Mouse (Mus musculus): ENCODE measurements around the gene Pex19. TPM values are rescaled to one million over a fixed set of nuclear protein-coding genes. Genes with fewer than 3 reads are reported as not detected.

The Pex19 gene
- 154 and 162 TPM in 2 replicates for polyA plus RNA-seq (2015; fragmentation: Nextera tagmentation; extraction: Ambion mirVana)

- Histone ChIP-seq H3K4me1 (peaks cover 15% of the 10 kb centered on the region), H3K36me3 (peaks cover 47% of the 10 kb centered on the region), H3K9ac (replicated peaks) (peak within 1 kb of the TSS; percentile 82), H3K4me2 (peak within 1 kb of the TSS; percentile 86), H3K4me3 (replicated peaks) (peak within 1 kb of the TSS; percentile 86), H3K9me3 (replicated peaks) (no peaks in the 10 kb centered on the region), H3K27ac (replicated peaks) (peak within 1 kb of the TSS; percentile 70), H3K27me3 (replicated peaks) (no peaks in the 10 kb centered on the region)
- WGBS: under 1% methylated on average over 42 of the region's 42 CpGs
- peak; percentile 98 for ATAC-seq (ENCODE audit: low FRiP score)
These were observed at the start of gene Pex19 for GRCm38 (mm10) chr1:172126376-172127347. Gene Pex19 (plus strand): TSS chr1:172126755.

- Histone ChIP-seq H3K4me1 (peaks cover 8% of the 10 kb centered on the region), H3K4me2 (no peak overlapping the region), H3K27me3 (replicated peaks) (no peaks in the 10 kb centered on the region), H3K9ac (replicated peaks) (no peak overlapping the region), H3K27ac (replicated peaks) (no peak overlapping the region), H3K9me3 (replicated peaks) (no peaks in the 10 kb centered on the region), H3K36me3 (peaks cover 58% of the 10 kb centered on the region), H3K4me3 (replicated peaks) (no peak overlapping the region)
- 71% methylated on average over 5 of the region's 5 CpGs for WGBS
- no peak for ATAC-seq (ENCODE audit: low FRiP score)
These were observed 48.6 kb upstream of the Pex19 start for GRCm38 (mm10) chr1:172077981-172078380.

GRCm38 (mm10) chr1:172082101-172082898 lies 44.3 kb upstream of the Pex19 start, which contains the start of the genes Copa and Ncstn:
Gene Copa (plus strand): TSS chr1:172082529.
Gene Ncstn (minus strand): TSS chr1:172082795.
- WGBS: under 1% methylated on average over 40 of the region's 40 CpGs
- H3K36me3 ChIP-seq: peaks cover 21% of the 10 kb centered on the region
- H3K4me3 ChIP-seq (replicated peaks): peak within 1 kb of the TSS; percentile 91
- peaks cover 26% of the 10 kb centered on the region for H3K4me1 ChIP-seq
- H3K27me3 ChIP-seq (replicated peaks): no peaks in the 10 kb centered on the region
- peak within 1 kb of the TSS; percentile 59 for H3K4me2 ChIP-seq
- peak within 1 kb of the TSS; percentile 85 for H3K9ac ChIP-seq (replicated peaks)
- peak; percentile 98 for ATAC-seq (ENCODE audit: low FRiP score)
- peak within 1 kb of the TSS; percentile 94 for H3K27ac ChIP-seq (replicated peaks)
- no peaks in the 10 kb centered on the region for H3K9me3 ChIP-seq (replicated peaks)

- peak; percentile 72 for ATAC-seq (ENCODE audit: low FRiP score)
- no peaks in the 10 kb centered on the region for H3K27me3 ChIP-seq (replicated peaks)
- H3K4me1 ChIP-seq: peaks cover 26% of the 10 kb centered on the region
- H3K4me3 ChIP-seq (replicated peaks): peak overlapping the region; percentile 91
- peaks cover 21% of the 10 kb centered on the region for H3K36me3 ChIP-seq
- H3K4me2 ChIP-seq: peak overlapping the region; percentile 59
- WGBS: 2% methylated on average over 24 of the region's 24 CpGs
- peak overlapping the region; percentile 94 for H3K27ac ChIP-seq (replicated peaks)
- peak overlapping the region; percentile 85 for H3K9ac ChIP-seq (replicated peaks)
- H3K9me3 ChIP-seq (replicated peaks): no peaks in the 10 kb centered on the region
These were observed 43.6 kb upstream of the Pex19 start for GRCm38 (mm10) chr1:172082899-172083445.

- Histone ChIP-seq H3K9ac (replicated peaks) (no peak overlapping the region), H3K4me3 (replicated peaks) (no peak overlapping the region), H3K4me2 (no peak overlapping the region), H3K36me3 (peaks cover 80% of the 10 kb centered on the region), H3K4me1 (no peaks in the 10 kb centered on the region), H3K27me3 (replicated peaks) (no peaks in the 10 kb centered on the region), H3K9me3 (replicated peaks) (no peaks in the 10 kb centered on the region), H3K27ac (replicated peaks) (no peak overlapping the region)
- 64% methylated on average over 3 of the region's 3 CpGs for WGBS
- ATAC-seq (ENCODE audit: low FRiP score): no peak
These were observed 33.0 kb upstream of the Pex19 start for GRCm38 (mm10) chr1:172093522-172093921.

GRCm38 (mm10) chr1:172094295-172094694 lies 32.3 kb upstream of the Pex19 start:
- no peak for ATAC-seq (ENCODE audit: low FRiP score)
- Histone ChIP-seq H3K9ac (replicated peaks) (no peak overlapping the region), H3K36me3 (peaks cover 75% of the 10 kb centered on the region), H3K4me1 (no peaks in the 10 kb centered on the region), H3K4me3 (replicated peaks) (no peak overlapping the region), H3K4me2 (no peak overlapping the region), H3K9me3 (replicated peaks) (no peaks in the 10 kb centered on the region), H3K27ac (replicated peaks) (no peak overlapping the region), H3K27me3 (replicated peaks) (no peaks in the 10 kb centered on the region)

GRCm38 (mm10) chr1:172095202-172095601 lies 31.4 kb upstream of the Pex19 start:
- H3K4me3 ChIP-seq (replicated peaks): no peak overlapping the region
- no peaks in the 10 kb centered on the region for H3K4me1 ChIP-seq
- H3K27ac ChIP-seq (replicated peaks): no peak overlapping the region
- WGBS: 52% methylated on average over 6 of the region's 6 CpGs
- H3K27me3 ChIP-seq (replicated peaks): no peaks in the 10 kb centered on the region
- no peaks in the 10 kb centered on the region for H3K9me3 ChIP-seq (replicated peaks)
- H3K9ac ChIP-seq (replicated peaks): no peak overlapping the region
- no peak overlapping the region for H3K4me2 ChIP-seq
- peaks cover 72% of the 10 kb centered on the region for H3K36me3 ChIP-seq
- no peak for ATAC-seq (ENCODE audit: low FRiP score)

- H3K27ac ChIP-seq (replicated peaks): no peak overlapping the region
- H3K4me3 ChIP-seq (replicated peaks): no peak overlapping the region
- peaks cover 71% of the 10 kb centered on the region for H3K36me3 ChIP-seq
- 85% methylated on average over 6 of the region's 6 CpGs for whole genome bisulfite sequencing
- no peak overlapping the region for H3K9ac ChIP-seq (replicated peaks)
- H3K27me3 ChIP-seq (replicated peaks): no peaks in the 10 kb centered on the region
- no peak overlapping the region for H3K4me2 ChIP-seq
- H3K9me3 ChIP-seq (replicated peaks): no peaks in the 10 kb centered on the region
- H3K4me1 ChIP-seq: no peaks in the 10 kb centered on the region
- no peak for ATAC-seq (ENCODE audit: low FRiP score)
These were observed 27.1 kb upstream of the Pex19 start for GRCm38 (mm10) chr1:172099325-172100033.

GRCm38 (mm10) chr1:172103619-172104018 lies 22.9 kb upstream of the Pex19 start:
- Histone ChIP-seq H3K4me2 (no peak overlapping the region), H3K4me3 (replicated peaks) (no peak overlapping the region), H3K36me3 (peaks cover 84% of the 10 kb centered on the region), H3K27me3 (replicated peaks) (no peaks in the 10 kb centered on the region), H3K27ac (replicated peaks) (no peak overlapping the region), H3K9me3 (replicated peaks) (no peaks in the 10 kb centered on the region), H3K9ac (replicated peaks) (no peak overlapping the region), H3K4me1 (no peaks in the 10 kb centered on the region)
- WGBS: 93% methylated on average over 4 of the region's 4 CpGs
- ATAC-seq (ENCODE audit: low FRiP score): no peak

GRCm38 (mm10) chr1:172105101-172105500 lies 21.5 kb upstream of the Pex19 start:
- peaks cover 90% of the 10 kb centered on the region for H3K36me3 ChIP-seq
- H3K9me3 ChIP-seq (replicated peaks): no peaks in the 10 kb centered on the region
- ATAC-seq (ENCODE audit: low FRiP score): no peak
- H3K4me1 ChIP-seq: no peaks in the 10 kb centered on the region
- H3K4me3 ChIP-seq (replicated peaks): no peak overlapping the region
- no peak overlapping the region for H3K27ac ChIP-seq (replicated peaks)
- H3K27me3 ChIP-seq (replicated peaks): no peaks in the 10 kb centered on the region
- H3K4me2 ChIP-seq: no peak overlapping the region
- WGBS: 62% methylated on average over 11 of the region's 11 CpGs
- H3K9ac ChIP-seq (replicated peaks): no peak overlapping the region
